Mouse (Mus musculus) urinary bladder, postnatal 10 days (tissue): ENCODE data around the gene Ints5.
A peak's percentile ranks its signal among the peaks of the same experiment; 100 is the strongest.

Experiments
- DNase-seq: peaks from one replicate; pipeline ENCODE4 v3.0.0; 2022; ENCODE audit warnings: low spot score

The Ints5 gene

DNA sequence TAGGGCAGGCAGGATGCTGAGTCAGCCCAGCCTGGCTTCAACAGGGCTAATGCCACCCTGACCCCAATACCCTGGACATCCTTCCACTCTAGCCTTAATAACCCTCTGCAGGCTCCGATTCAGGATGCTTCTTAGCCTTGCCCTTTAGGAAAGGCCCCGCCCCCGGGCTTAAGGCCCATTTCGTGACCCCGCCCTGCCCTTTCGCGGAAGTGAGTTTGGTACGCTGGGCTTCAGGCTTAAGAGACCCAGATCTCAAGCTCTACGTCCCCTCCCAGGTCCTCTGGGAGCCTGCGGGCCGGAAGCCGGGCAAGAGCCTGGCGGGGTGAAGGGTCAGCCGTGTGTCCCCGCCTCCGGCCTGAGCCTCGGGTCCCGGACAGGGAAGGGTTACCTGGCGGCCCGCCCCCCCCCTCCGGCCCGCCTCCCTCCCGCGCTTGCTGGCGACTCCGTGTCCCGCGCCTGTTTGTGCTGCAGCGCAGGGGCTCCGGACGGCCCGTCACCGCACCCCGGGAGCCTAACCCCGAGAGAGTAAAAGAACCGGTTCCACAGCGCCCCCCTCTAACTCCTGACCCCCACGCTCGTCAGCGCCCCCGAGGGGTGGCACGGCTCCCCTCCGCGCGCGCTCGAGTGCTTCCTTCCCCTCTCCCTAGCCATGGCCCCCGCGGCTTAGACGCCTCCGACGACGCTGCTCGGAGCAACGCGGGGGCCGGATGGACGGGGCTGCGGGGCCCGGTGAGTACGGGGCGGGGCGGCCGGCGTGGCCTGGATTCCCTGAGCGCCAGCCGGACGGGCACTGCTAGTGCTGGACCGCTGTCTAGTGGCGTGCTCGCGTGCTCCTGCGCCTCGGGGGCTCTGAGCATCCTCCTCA is 36.7 kb downstream of the Ints5 start, which contains the start of the genes Rom1 and Eml3:
Gene Rom1 (minus strand): TSS at position 133 of the 865 bp plus-strand sequence.
Gene Eml3 (plus strand): TSS at position 329 of the 865 bp plus-strand sequence.
- DNase-seq = no peak

DNA sequence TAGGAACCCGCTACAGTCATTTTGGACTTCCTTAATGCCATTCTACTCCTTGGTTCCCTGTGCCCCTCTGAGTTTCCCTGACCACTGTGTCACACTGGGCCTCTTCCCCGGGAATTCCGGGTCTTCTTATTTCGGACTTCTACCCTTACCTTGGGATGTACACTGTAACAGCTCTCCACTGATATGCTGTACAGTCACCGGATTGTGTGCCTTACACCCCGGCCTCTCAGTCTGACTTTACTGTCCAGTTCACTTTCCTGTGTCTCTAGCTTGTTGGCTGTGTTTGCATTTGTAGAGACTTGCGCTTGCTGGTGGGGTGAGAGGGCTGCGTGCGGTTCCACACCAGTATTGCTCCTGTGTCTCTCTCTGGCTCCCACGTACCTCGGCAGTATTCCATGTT is 37.3 kb downstream of the Ints5 start:
- DNase-seq = no peak

- DNase-seq = no peak
Measured at GRCm38 (mm10) chr19:8930771-8931170, 38.0 kb downstream of the Ints5 start.

GRCm38 (mm10) chr19:8936736-8937135 is 43.9 kb downstream of the Ints5 start:
- no peak for DNase-seq

GRCm38 (mm10) chr19:8940526-8941133 is 47.8 kb downstream of the Ints5 start:
- no peak for DNase-seq

- DNase-seq = no peak
Measured at GRCm38 (mm10) chr19:8941136-8941514, 48.3 kb downstream of the Ints5 start.

GRCm38 (mm10) chr19:8941515-8942217 is 48.9 kb downstream of the Ints5 start, which contains the start of gene Mta2:
TSS of gene Mta2 (plus strand) at chr19:8941875.
- DNase-seq = peak; percentile 91

DNA sequence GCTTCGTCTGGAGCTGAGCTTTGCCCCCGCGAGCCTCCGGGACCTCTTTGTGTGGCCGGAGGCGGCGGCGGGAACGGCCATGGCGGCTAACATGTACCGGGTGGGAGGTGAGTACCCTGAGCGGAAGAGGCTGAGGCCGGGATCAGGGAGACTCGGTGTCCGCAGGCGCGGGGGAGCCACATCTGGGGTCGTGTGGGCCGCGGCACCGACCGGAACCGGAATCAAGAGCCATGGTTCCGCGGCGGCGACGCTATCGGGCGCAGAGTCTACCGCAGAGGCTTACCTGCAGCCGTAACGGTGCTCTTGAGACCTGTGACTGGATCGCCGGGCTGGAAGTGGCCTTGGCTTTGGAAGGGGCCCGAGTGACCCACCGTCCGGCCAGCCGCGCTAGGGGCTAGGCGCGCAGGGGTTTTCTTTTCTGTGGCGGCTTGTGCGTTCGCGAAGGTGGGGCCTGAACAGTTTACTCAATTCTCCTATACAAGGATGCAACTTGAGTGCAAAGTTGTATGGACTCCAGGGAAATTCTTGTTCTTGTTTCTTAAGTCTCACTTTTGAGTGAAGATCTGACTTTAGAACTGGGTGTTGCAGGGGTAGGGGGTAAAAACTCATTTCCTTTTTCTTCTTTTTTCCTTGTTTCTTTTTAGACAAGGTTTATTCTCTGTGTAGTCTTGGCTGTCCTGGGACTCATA is 49.6 kb downstream of the Ints5 start:
- DNase-seq = no peak

GRCm38 (mm10) chr19:8943047-8943446 is 50.2 kb downstream of the Ints5 start:
- DNase-seq = no peak

DNA sequence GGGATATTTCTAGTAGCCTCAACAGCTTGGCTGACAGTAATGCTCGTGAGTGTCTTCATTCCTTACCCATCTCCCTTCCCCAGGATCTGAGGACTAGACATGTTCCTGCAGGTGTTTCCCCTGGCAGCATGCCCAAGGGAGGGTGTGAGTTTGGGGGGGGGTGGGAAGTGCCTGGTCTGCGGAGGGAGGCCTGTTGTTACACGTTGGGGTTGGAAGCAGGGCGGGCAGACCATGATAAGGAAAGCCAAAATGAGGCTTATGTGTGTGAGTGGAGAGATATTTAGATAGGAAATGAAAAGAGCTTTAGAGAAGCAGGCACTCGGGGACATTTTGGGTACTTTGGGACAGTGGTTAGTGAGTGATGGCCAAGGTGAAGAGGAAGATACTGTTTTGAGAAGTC is 51.3 kb downstream of the Ints5 start:
- no peak for DNase-seq

- DNase-seq = peak; percentile 57
Measured at GRCm38 (mm10) chr19:8944750-8945149, 51.9 kb downstream of the Ints5 start.

GRCm38 (mm10) chr19:8945251-8945650 is 52.4 kb downstream of the Ints5 start:
- no peak for DNase-seq

DNA sequence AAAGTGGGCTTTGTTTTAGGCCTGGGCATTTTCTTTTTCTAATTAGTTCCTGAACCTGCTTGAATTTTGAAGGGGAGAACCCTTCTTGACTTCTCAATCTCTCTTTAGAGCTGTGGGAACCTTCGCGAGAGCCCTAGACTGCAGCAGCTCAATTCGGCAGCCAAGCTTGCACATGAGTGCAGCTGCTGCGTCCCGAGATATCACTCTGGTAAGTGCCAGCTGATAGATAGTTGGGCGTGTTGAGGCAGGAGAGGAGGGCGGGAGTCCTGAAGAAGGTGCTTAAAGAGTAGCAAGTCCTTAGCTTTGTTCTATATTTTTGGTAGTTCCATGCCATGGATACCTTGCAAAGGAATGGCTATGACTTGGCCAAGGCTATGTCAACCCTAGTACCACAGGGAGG is 54.1 kb downstream of the Ints5 start:
- no peak for DNase-seq
